Mouse (Mus musculus) heart, postnatal 0 days (tissue): ENCODE results near the gene Pip5kl1.

Source experiments
- CTCF ChIP-seq: IDR thresholded peaks from 2 replicates; pipeline ENCODE4 v1.5.1; 2016; ENCODE audit warnings: antibody characterized with exemption, control low read depth, low read depth
- EP300 ChIP-seq: IDR thresholded peaks from 2 replicates; pipeline ENCODE4 v1.6.1; 2016; ENCODE audit warnings: antibody characterized with exemption, low read depth

- no peak for TF ChIP-seq CTCF
- TF ChIP-seq EP300 = no peak
These were observed 6.4 kb upstream of the Pip5kl1 start for GRCm38 (mm10) chr2:32568149-32568548.
